ENCODE assay signal across 24 mouse cellular contexts in the genomic region with DNA sequence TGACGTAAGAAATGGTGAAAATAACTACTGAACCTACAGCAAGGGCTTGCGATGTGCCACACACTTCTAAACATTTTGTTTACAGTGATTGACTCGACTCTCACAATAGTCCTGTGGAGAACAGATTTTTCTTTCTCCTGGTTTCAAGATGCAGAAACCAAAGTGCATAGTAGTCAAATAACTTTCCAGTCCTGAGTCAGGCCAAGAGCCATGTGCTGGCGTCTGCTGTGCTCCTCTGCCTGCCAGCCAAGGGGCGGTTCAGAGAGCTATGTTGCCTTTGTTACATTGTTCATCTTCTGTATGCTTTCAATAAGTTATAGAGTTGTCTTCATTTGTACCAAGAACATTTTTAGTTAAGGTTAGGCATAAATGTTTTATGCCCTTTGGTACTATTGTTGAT. TPM values are rescaled to one million over a fixed set of nuclear protein-coding genes. Genes with fewer than 3 reads are reported as not detected.
DNase-seq lines count a peak whose midpoint lies in the region; ATAC-seq lines count a peak whose summit lies in the region.
"Had no signal": no experiment of that assay in that cellular context is flagged by ENCODE, and none has a peak within 500 bp of the region (broad histone marks: within the 10 kb centered on the region; RNA-seq: fewer than 3 reads in every experiment).

No protein-coding gene starts in this region.

- 68% methylated on average over 5 of the region's 5 CpGs for WGBS in heart, embryonic 13.5 days

- H3K27ac ChIP-seq in heart, embryonic 13.5 days (replicated peaks) = 0 out of 2 replicates have a peak overlapping the region, but pooled peaks have one; percentile 20
- H3K27ac ChIP-seq: embryonic facial prominence, embryonic 12.5 days; forebrain, embryonic 12.5 days; hindbrain, embryonic 15.5 days; intestine, embryonic 15.5 days; layer of hippocampus, adult 2 months; liver, embryonic 12.5 days; midbrain, embryonic 10.5 days had no signal

- no peaks in the 10 kb centered on the region for H3K36me3 ChIP-seq in heart, embryonic 13.5 days
- H3K36me3 ChIP-seq: embryonic facial prominence, embryonic 12.5 days; forebrain, embryonic 12.5 days; hindbrain, embryonic 15.5 days; intestine, embryonic 15.5 days; liver, embryonic 12.5 days; midbrain, embryonic 10.5 days had no signal

- H3K4me1 ChIP-seq in heart, embryonic 13.5 days = peaks cover 35% of the 10 kb centered on the region
- H3K4me1 ChIP-seq: embryonic facial prominence, embryonic 12.5 days; hindbrain, embryonic 15.5 days had no signal

- H3K9ac ChIP-seq in heart, embryonic 13.5 days = no peak overlapping the region
- H3K9ac ChIP-seq: embryonic facial prominence, embryonic 12.5 days; forebrain, embryonic 12.5 days; hindbrain, embryonic 15.5 days; intestine, embryonic 15.5 days; liver, embryonic 12.5 days had no signal

- H3K4me2 ChIP-seq in heart, embryonic 13.5 days = no peak overlapping the region
- H3K4me2 ChIP-seq: embryonic facial prominence, embryonic 12.5 days; forebrain, embryonic 12.5 days; hindbrain, embryonic 15.5 days; intestine, embryonic 15.5 days; liver, embryonic 12.5 days had no signal

- no peak for DNase-seq in heart, postnatal 4 days
- peak; percentile 27 for DNase-seq in kidney, adult 18-20 months
- no peak for DNase-seq in kidney, postnatal 10 days
- peak; percentile 65 for DNase-seq in 3T3-L1 (ENCODE audit: low read depth, low spot score)
- peak; percentile 53 for DNase-seq in adipocyte (ENCODE audit: low spot score)
- no peak for DNase-seq in right cerebral cortex, postnatal 4 days
- DNase-seq: adrenal gland, postnatal 10 days; B cell, adult 2 months; cerebellum, adult 2 months; cerebellum, postnatal 25 days; gastrocnemius, postnatal 36 days; lung, adult 18-20 months; lung, postnatal 10 days; thymus, postnatal 25 days had no signal

- no peaks in the 10 kb centered on the region for H3K9me3 ChIP-seq in heart, embryonic 13.5 days
- H3K9me3 ChIP-seq: embryonic facial prominence, embryonic 12.5 days; forebrain, embryonic 12.5 days; hindbrain, embryonic 15.5 days; intestine, embryonic 15.5 days; liver, embryonic 12.5 days; midbrain, embryonic 10.5 days had no signal

- no peak for ATAC-seq in heart, embryonic 13.5 days (ENCODE audit: extremely low read depth, insufficient number of reproducible peaks, low FRiP score, low TSS enrichment)
- ATAC-seq: activated CD4-positive, CD25-positive, alpha-beta regulatory T cell, adult 4 months; intestine, embryonic 15.5 days; liver, embryonic 12.5 days had no signal

- no peaks in the 10 kb centered on the region for H3K27me3 ChIP-seq in heart, embryonic 13.5 days (replicated peaks)
- H3K27me3 ChIP-seq: embryonic facial prominence, embryonic 12.5 days; forebrain, embryonic 12.5 days; hindbrain, embryonic 15.5 days; intestine, embryonic 15.5 days; liver, embryonic 12.5 days had no signal

- H3K4me3 ChIP-seq in heart, embryonic 13.5 days = no peak overlapping the region
- H3K4me3 ChIP-seq: embryonic facial prominence, embryonic 12.5 days; erythroblast, embryonic 14.5 days; forebrain, embryonic 12.5 days; hindbrain, embryonic 15.5 days; intestine, embryonic 15.5 days; layer of hippocampus, adult 2 months; liver, embryonic 12.5 days; midbrain, embryonic 10.5 days had no signal

RNA-seq across cellular contexts. Expression of a gene that starts 29.2 kb away (rescaled TPM):
- polyA plus RNA-seq in heart, embryonic 13.5 days (2015; fragmentation: Nextera tagmentation; extraction: Ambion mirVana) = 12.7 and 14.9 TPM in 2 replicates
- total RNA-seq in heart, postnatal 4 days (2021) = 10 to 100 TPM; 23.0 to 26.1 TPM

Comparison
In these comparisons a context has a peak if more than half of its experiments do, and no peak if none do; other contexts are left out.
1. DNase-seq: peak in kidney, adult 18-20 months (single experiment), 3T3-L1 (single experiment) and adipocyte (single experiment); none in heart, postnatal 4 days (single experiment), kidney, postnatal 10 days (single experiment) and right cerebral cortex, postnatal 4 days (single experiment).